Mouse (Mus musculus): ENCODE results near the gene Nemf.

DNA sequence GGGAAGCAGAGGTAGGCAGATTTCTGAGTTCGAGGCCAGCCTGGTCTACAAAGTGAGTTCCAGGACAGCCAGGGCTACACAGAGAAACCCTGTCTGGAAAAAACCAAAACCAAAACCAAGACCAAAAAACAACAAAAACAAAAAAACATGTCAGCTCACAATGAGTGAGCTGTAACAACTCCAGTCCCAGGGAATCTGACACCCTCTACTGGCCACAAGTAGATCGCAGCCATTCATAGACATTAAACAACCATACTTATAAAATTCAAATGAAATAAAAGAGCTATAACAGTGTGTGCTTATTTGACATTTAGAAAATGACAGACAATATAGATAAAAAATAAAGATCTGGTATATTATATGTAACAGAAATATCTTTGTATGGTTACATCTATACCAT is 23.4 kb downstream of the Nemf start:
- TF ChIP-seq CHD1 (IDR thresholded peaks at IDR 0.05; ENCODE audit: low read depth, low read length), result no peak
- TF ChIP-seq KAT2A (IDR thresholded peaks at IDR 0.05; ENCODE audit: insufficient replicate concordance, low read length), result no peak
- TF ChIP-seq EP300 (IDR thresholded peaks at IDR 0.05; ENCODE audit: low read length), result no peak
- TF ChIP-seq ZMIZ1 (IDR thresholded peaks at IDR 0.05; ENCODE audit: low read depth, low read length), result no peak
- peak; percentile 50 for TF ChIP-seq SMC3 (IDR thresholded peaks at IDR 0.05; ENCODE audit: low read depth, low read length)
- TF ChIP-seq CTCF (conservative IDR thresholded peaks at IDR 0.05 in 1 of 2, IDR thresholded peaks at IDR 0.05 in 1 of 2; ENCODE audit: low read depth in 2 of 2, low read length in 2 of 2), result peak in 1 of 2 experiments; percentile 71; a peak in 2 of 4 replicates
- no peak for TF ChIP-seq JUND (conservative IDR thresholded peaks at IDR 0.05; ENCODE audit: low read depth, low read length)
- TF ChIP-seq USF1 (IDR thresholded peaks at IDR 0.05; ENCODE audit: low read depth, low read length), result no peak
- no peak for TF ChIP-seq MAX (IDR thresholded peaks at IDR 0.05; ENCODE audit: low read length)
- TF ChIP-seq RCOR1 (conservative IDR thresholded peaks at IDR 0.05; ENCODE audit: low read depth, low read length), result no peak
- TF ChIP-seq UBTF (IDR thresholded peaks at IDR 0.05; ENCODE audit: low read depth, low read length), result no peak
- no peak for TF ChIP-seq POLR2A (IDR thresholded peaks at IDR 0.05; ENCODE audit: low read depth, low read length)
- no peak for TF ChIP-seq ZC3H11A (IDR thresholded peaks at IDR 0.05; ENCODE audit: low read depth, low read length)

Data from CH12.LX (cell line).